Mouse (Mus musculus) erythroblast, embryonic 14.5 days (primary cell): ENCODE data around the gene Acad12.

Experiments
- GATA1 ChIP-seq: IDR thresholded peaks from 2 replicates; pipeline ENCODE4 v1.6.1; 2012; ENCODE audit warnings: low read length, inconsistent platforms, mixed read lengths
- TAL1 ChIP-seq: IDR thresholded peaks from 3 replicates; pipeline ENCODE4 v1.6.1; 2012; ENCODE audit warnings: low read length, inconsistent platforms, mixed read lengths

DNA sequence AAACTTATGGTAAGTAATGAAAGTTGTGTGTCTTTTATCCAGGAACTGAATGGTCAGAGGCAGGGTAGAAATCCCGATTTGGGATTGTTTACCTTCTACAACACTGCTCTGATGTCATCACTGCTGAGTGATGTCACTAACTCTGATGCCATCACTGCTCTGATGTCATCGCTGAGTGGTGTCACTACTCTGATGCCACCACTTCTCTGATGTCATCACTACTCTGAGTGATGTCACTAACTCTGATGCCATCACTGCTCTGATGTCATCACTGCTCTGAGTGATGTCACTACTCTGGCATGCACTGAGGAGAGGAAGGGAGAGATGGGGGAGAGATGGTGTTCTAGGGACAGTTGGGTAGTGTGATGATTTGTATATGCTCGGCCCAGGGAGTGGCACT is 56.3 kb downstream of the Acad12 start:
- TF ChIP-seq TAL1: no peak
- TF ChIP-seq GATA1: no peak
